Mouse (Mus musculus) ES-Bruce4 (cell line): ENCODE data around the gene Stub1. TPM values are rescaled to one million over a fixed set of nuclear protein-coding genes. Genes with fewer than 3 reads are reported as not detected.

ENCODE experiments used
- H3K27ac ChIP-seq: 2 replicates; pipeline ENCODE4 v1.5.1; 2012; ENCODE audit warnings: low read length, inconsistent platforms; ENCODE audit not compliant: insufficient read depth
- H3K27me3 ChIP-seq: 2 replicates; pipeline ENCODE4 v1.6.1; 2012; ENCODE audit warnings: mild to moderate bottlenecking, low read length, inconsistent platforms; ENCODE audit not compliant: control insufficient read depth, poor library complexity, insufficient read depth, severe bottlenecking
- H3K36me3 ChIP-seq: 2 replicates; pipeline ENCODE4 v1.6.1; 2012; ENCODE audit warnings: inconsistent platforms, mild to moderate bottlenecking, low read length, moderate library complexity; ENCODE audit not compliant: control insufficient read depth, poor library complexity, insufficient read depth, severe bottlenecking
- H3K4me1 ChIP-seq: one replicate; pipeline ENCODE4 v1.8.1; 2011; ENCODE audit warnings: low read length; ENCODE audit not compliant: control insufficient read depth, insufficient read depth
- H3K4me3 ChIP-seq: 2 replicates; pipeline ENCODE4 v1.5.1; 2011; ENCODE audit warnings: low read depth, mild to moderate bottlenecking, low read length
- H3K9ac ChIP-seq: 2 replicates; pipeline ENCODE4 v1.6.1; 2012; ENCODE audit warnings: low read depth, mild to moderate bottlenecking, inconsistent platforms; ENCODE audit not compliant: poor library complexity, severe bottlenecking
- H3K9me3 ChIP-seq: replicated peaks from 2 replicates; pipeline ENCODE4 v1.6.1; 2012; ENCODE audit warnings: mild to moderate bottlenecking, low read length, inconsistent platforms; ENCODE audit not compliant: control insufficient read depth, poor library complexity, insufficient read depth, severe bottlenecking
- CTCF ChIP-seq: IDR thresholded peaks from one replicate; pipeline ENCODE4 v1.8.1; 2011; ENCODE audit warnings: low read depth, low read length
- EP300 ChIP-seq: IDR thresholded peaks from 2 replicates; pipeline ENCODE4 v1.6.1; 2011; ENCODE audit warnings: low read depth, low read length; ENCODE audit not compliant: insufficient read depth
- POLR2A ChIP-seq: IDR thresholded peaks from one replicate; pipeline ENCODE4 v1.8.1; 2011; ENCODE audit warnings: low read length; ENCODE audit not compliant: insufficient read depth
- polyA plus RNA-seq: library from polyadenylated mRNA; stranded (reverse); fragments of >200 nt; gene quantifications from 2 replicates; pipeline ENCODE4 v1.2.4, GENCODE M21; 2011; ENCODE audit warnings: low read depth; ENCODE audit not compliant: missing spikeins, insufficient read depth, insufficient read length

Stub1 gene
- polyA plus RNA-seq, 1 experiment: 97.8 TPM

- no peaks in the 10 kb centered on the region for H3K27me3 ChIP-seq
- no peaks in the 10 kb centered on the region for H3K36me3 ChIP-seq
- no peak for TF ChIP-seq POLR2A
- TF ChIP-seq CTCF: no peak
- TF ChIP-seq EP300: no peak
- no peak overlapping the region for H3K27ac ChIP-seq
- no peak overlapping the region for H3K4me3 ChIP-seq
- H3K4me1 ChIP-seq: peaks cover 3% of the 10 kb centered on the region
- H3K9me3 ChIP-seq: no peaks in the 10 kb centered on the region
- H3K9ac ChIP-seq: no peak overlapping the region; the same call in 1 of the 2 replicates
Measured at GRCm38 (mm10) chr17:25860229-25860628, 27.0 kb upstream of the Stub1 start.

GRCm38 (mm10) chr17:25844396-25844901 is 11.2 kb upstream of the Stub1 start, which contains the start of gene Rhot2:
Gene Rhot2, minus strand, starts transcription at chr17:25844851.
- peak within 1 kb of the TSS; percentile 88 for H3K9ac ChIP-seq
- H3K9me3 ChIP-seq: no peaks in the 10 kb centered on the region
- H3K36me3 ChIP-seq: peaks cover 17% of the 10 kb centered on the region
- TF ChIP-seq CTCF: no peak
- TF ChIP-seq POLR2A: no peak
- peak within 1 kb of the TSS; percentile 84 for H3K4me3 ChIP-seq
- no peaks in the 10 kb centered on the region for H3K27me3 ChIP-seq
- no peak within 1 kb of the TSS for H3K27ac ChIP-seq
- H3K4me1 ChIP-seq: no peaks in the 10 kb centered on the region

- H3K9me3 ChIP-seq: no peaks in the 10 kb centered on the region
- no peaks in the 10 kb centered on the region for H3K4me1 ChIP-seq
- H3K4me3 ChIP-seq: peak overlapping the region; percentile 84
- H3K36me3 ChIP-seq: peaks cover 20% of the 10 kb centered on the region
- H3K27ac ChIP-seq: no peak overlapping the region
- peak overlapping the region; percentile 88 for H3K9ac ChIP-seq
- no peaks in the 10 kb centered on the region for H3K27me3 ChIP-seq
- no peak for TF ChIP-seq POLR2A
- no peak for TF ChIP-seq CTCF
- no peak for TF ChIP-seq EP300
Measured at GRCm38 (mm10) chr17:25843636-25844395, 10.6 kb upstream of the Stub1 start.

- 0 out of 2 replicates have a peak overlapping the region, but pooled peaks have one; percentile 84 for H3K4me3 ChIP-seq
- no peak overlapping the region for H3K27ac ChIP-seq
- no peaks in the 10 kb centered on the region for H3K4me1 ChIP-seq
- peak overlapping the region; percentile 88 for H3K9ac ChIP-seq
- no peak for TF ChIP-seq POLR2A
- no peaks in the 10 kb centered on the region for H3K27me3 ChIP-seq
- no peaks in the 10 kb centered on the region for H3K9me3 ChIP-seq
- peaks cover 20% of the 10 kb centered on the region for H3K36me3 ChIP-seq
Measured at GRCm38 (mm10) chr17:25843122-25843521, 9.9 kb upstream of the Stub1 start.

GRCm38 (mm10) chr17:25842509-25842908 is 9.3 kb upstream of the Stub1 start:
- Histone ChIP-seq H3K27ac (no peak overlapping the region), H3K4me1 (no peaks in the 10 kb centered on the region), H3K9ac (no peak overlapping the region), H3K36me3 (peaks cover 20% of the 10 kb centered on the region), H3K27me3 (no peaks in the 10 kb centered on the region), H3K9me3 (no peaks in the 10 kb centered on the region), H3K4me3 (no peak overlapping the region)
- TF ChIP-seq EP300 (no peak), POLR2A (no peak), CTCF (no peak)

GRCm38 (mm10) chr17:25841117-25841880 is 8.1 kb upstream of the Stub1 start, which contains the start of gene Gm20683:
Gene Gm20683, minus strand, starts transcription at chr17:25841763.
- no peaks in the 10 kb centered on the region for H3K27me3 ChIP-seq
- no peaks in the 10 kb centered on the region for H3K9me3 ChIP-seq
- TF ChIP-seq EP300 (no peak), CTCF (no peak), POLR2A (no peak)
- H3K36me3 ChIP-seq: peaks cover 20% of the 10 kb centered on the region
- H3K4me3 ChIP-seq: no peak within 1 kb of the TSS
- no peak within 1 kb of the TSS for H3K27ac ChIP-seq
- H3K9ac ChIP-seq: no peak within 1 kb of the TSS
- no peaks in the 10 kb centered on the region for H3K4me1 ChIP-seq
